Mouse (Mus musculus): ENCODE measurements around the gene Trub2. TPM values are rescaled to one million over a fixed set of nuclear protein-coding genes. Genes with fewer than 3 reads are reported as not detected.

Gene Trub2
- total and polyA plus RNA-seq, 3 experiments, result 40.9 to 44.7 TPM; not detected in 1

- no peak overlapping the region for H3K27ac ChIP-seq (ENCODE audit: control insufficient read depth, low read depth, low read length)
- no peak overlapping the region for H3K9ac ChIP-seq (ENCODE audit: control insufficient read depth, low read depth, low read length, poor library complexity, severe bottlenecking)
- no peaks in the 10 kb centered on the region for H3K27me3 ChIP-seq (ENCODE audit: control insufficient read depth in 1 of 2, insufficient read depth in 2 of 2, low read length in 2 of 2)
- H3K4me1 ChIP-seq (ENCODE audit: control insufficient read depth in 1 of 2, insufficient read depth in 2 of 2, low read length in 2 of 2), result no peaks in the 10 kb centered on the region
- TF ChIP-seq POLR2AphosphoS2 (IDR thresholded peaks at IDR 0.05; ENCODE audit: low read length) (0 out of 2 replicates have a peak, but pooled peaks have one; percentile 30), TBP (IDR thresholded peaks at IDR 0.05; ENCODE audit: low read depth, low read length) (peak; percentile 94), RCOR1 (IDR thresholded peaks at IDR 0.05; ENCODE audit: low read depth, low read length) (no peak), USF1 (IDR thresholded peaks at IDR 0.05; ENCODE audit: low read depth, low read length) (no peak), MAZ (IDR thresholded peaks at IDR 0.05; ENCODE audit: low read depth, low read length) (no peak), CTCF (IDR thresholded peaks at IDR 0.05 in 2 of 3, conservative IDR thresholded peaks at IDR 0.05 in 1 of 3; ENCODE audit: control insufficient read depth in 1 of 3, insufficient read depth in 1 of 3, low read depth in 2 of 3, low read length in 3 of 3, poor library complexity in 1 of 3, severe bottlenecking in 1 of 3) (no peak)
- no peaks in the 10 kb centered on the region for H3K79me2 ChIP-seq (ENCODE audit: control insufficient read depth, insufficient read depth, low read length, poor library complexity)
- no peaks in the 10 kb centered on the region; a peak in 1 of 4 replicates for H3K36me3 ChIP-seq (ENCODE audit: control insufficient read depth in 1 of 2, insufficient read depth in 2 of 2, low read length in 2 of 2)
- DNase-seq (ENCODE audit: low read depth, low spot score), result peak; percentile 19
- no peak overlapping the region for H3K4me3 ChIP-seq (ENCODE audit: control insufficient read depth in 1 of 2, insufficient read depth in 1 of 2, low read depth in 2 of 2, low read length in 2 of 2)
- H3K9me3 ChIP-seq (replicated peaks; ENCODE audit: insufficient read depth, low read length), result no peaks in the 10 kb centered on the region
These were observed 47.1 kb downstream of the Trub2 start for GRCm38 (mm10) chr2:29741207-29741606.

- no peak for DNase-seq (ENCODE audit: low read depth, low spot score)
- H3K79me2 ChIP-seq (ENCODE audit: control insufficient read depth, insufficient read depth, low read length, poor library complexity), result no peaks in the 10 kb centered on the region
- H3K27me3 ChIP-seq (ENCODE audit: control insufficient read depth in 1 of 2, insufficient read depth in 2 of 2, low read length in 2 of 2), result no peaks in the 10 kb centered on the region
- no peaks in the 10 kb centered on the region; a peak in 1 of 4 replicates for H3K36me3 ChIP-seq (ENCODE audit: control insufficient read depth in 1 of 2, insufficient read depth in 2 of 2, low read length in 2 of 2)
- TF ChIP-seq CTCF (IDR thresholded peaks at IDR 0.05 in 2 of 3, conservative IDR thresholded peaks at IDR 0.05 in 1 of 3; ENCODE audit: control insufficient read depth in 1 of 3, insufficient read depth in 1 of 3, low read depth in 2 of 3, low read length in 3 of 3, poor library complexity in 1 of 3, severe bottlenecking in 1 of 3), result 0 out of 6 replicates have a peak, but pooled peaks of 1 of the 3 experiments have one; percentile 12
- TF ChIP-seq POLR2AphosphoS5 (IDR thresholded peaks at IDR 0.05; ENCODE audit: borderline replicate concordance, low read depth, low read length), result no peak
- no peak for TF ChIP-seq TAL1 (IDR thresholded peaks at IDR 0.05; ENCODE audit: low read length)
- no peak overlapping the region for H3K27ac ChIP-seq (ENCODE audit: control insufficient read depth, low read depth, low read length)
- H3K4me1 ChIP-seq (ENCODE audit: control insufficient read depth in 1 of 2, insufficient read depth in 2 of 2, low read length in 2 of 2), result no peaks in the 10 kb centered on the region
- no peak overlapping the region for H3K4me3 ChIP-seq (ENCODE audit: control insufficient read depth in 1 of 2, insufficient read depth in 1 of 2, low read depth in 2 of 2, low read length in 2 of 2)
- H3K9ac ChIP-seq (ENCODE audit: control insufficient read depth, low read depth, low read length, poor library complexity, severe bottlenecking), result no peak overlapping the region
- no peaks in the 10 kb centered on the region for H3K9me3 ChIP-seq (replicated peaks; ENCODE audit: insufficient read depth, low read length)
These were observed 48.9 kb downstream of the Trub2 start for GRCm38 (mm10) chr2:29739368-29739767.

DNA sequence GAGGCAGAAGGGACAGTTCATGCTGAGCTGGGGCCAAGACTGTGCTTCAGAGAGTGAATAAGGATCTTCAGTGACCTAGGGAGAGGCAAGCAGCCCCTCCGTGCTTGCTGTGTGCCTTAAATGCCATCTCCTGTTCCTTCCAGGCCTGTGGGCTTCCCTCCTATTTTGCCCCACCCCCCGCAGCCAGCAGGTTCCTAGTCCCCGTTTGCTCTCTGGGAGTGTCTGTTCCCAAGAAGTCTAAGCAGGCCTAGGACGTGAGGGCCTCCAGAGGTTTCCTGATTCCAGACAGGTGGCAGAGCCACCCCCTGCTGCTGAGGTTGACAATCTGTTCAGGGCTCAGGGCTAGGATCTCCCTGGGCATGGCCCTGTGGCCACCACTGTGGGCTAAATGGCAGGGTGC is 49.5 kb downstream of the Trub2 start:
- TF ChIP-seq MYB (IDR thresholded peaks at IDR 0.05; ENCODE audit: low read depth, low read length) (no peak), ZKSCAN1 (IDR thresholded peaks at IDR 0.05; ENCODE audit: low read depth, low read length) (no peak), ETS1 (IDR thresholded peaks at IDR 0.05; ENCODE audit: low read depth, low read length) (no peak), RCOR1 (IDR thresholded peaks at IDR 0.05; ENCODE audit: low read depth, low read length) (no peak), MAZ (IDR thresholded peaks at IDR 0.05; ENCODE audit: low read depth, low read length) (no peak), EP300 (IDR thresholded peaks at IDR 0.05; ENCODE audit: low read depth in 1 of 2, low read length in 2 of 2) (no peak), MAFK (IDR thresholded peaks at IDR 0.05; ENCODE audit: borderline replicate concordance, low read depth, low read length) (no peak), CTCF (IDR thresholded peaks at IDR 0.05 in 2 of 3, conservative IDR thresholded peaks at IDR 0.05 in 1 of 3; ENCODE audit: control insufficient read depth in 1 of 3, insufficient read depth in 1 of 3, low read depth in 2 of 3, low read length in 3 of 3, poor library complexity in 1 of 3, severe bottlenecking in 1 of 3) (no peak), MAX (IDR thresholded peaks at IDR 0.05; ENCODE audit: low read length) (no peak), RAD21 (IDR thresholded peaks at IDR 0.05; ENCODE audit: low read depth, low read length) (no peak), HCFC1 (IDR thresholded peaks at IDR 0.05; ENCODE audit: low read depth, low read length) (no peak)
- no peak overlapping the region for H3K4me3 ChIP-seq (ENCODE audit: control insufficient read depth in 1 of 2, insufficient read depth in 1 of 2, low read depth in 2 of 2, low read length in 2 of 2)
- no peaks in the 10 kb centered on the region; a peak in 1 of 4 replicates for H3K36me3 ChIP-seq (ENCODE audit: control insufficient read depth in 1 of 2, insufficient read depth in 2 of 2, low read length in 2 of 2)
- H3K27ac ChIP-seq (ENCODE audit: control insufficient read depth, low read depth, low read length), result no peak overlapping the region
- no peak for DNase-seq (ENCODE audit: low read depth, low spot score)
- no peaks in the 10 kb centered on the region for H3K27me3 ChIP-seq (ENCODE audit: control insufficient read depth in 1 of 2, insufficient read depth in 2 of 2, low read length in 2 of 2)
- H3K9me3 ChIP-seq (replicated peaks; ENCODE audit: insufficient read depth, low read length), result no peaks in the 10 kb centered on the region
- no peaks in the 10 kb centered on the region for H3K4me1 ChIP-seq (ENCODE audit: control insufficient read depth in 1 of 2, insufficient read depth in 2 of 2, low read length in 2 of 2)
- no peaks in the 10 kb centered on the region for H3K79me2 ChIP-seq (ENCODE audit: control insufficient read depth, insufficient read depth, low read length, poor library complexity)
- no peak overlapping the region for H3K9ac ChIP-seq (ENCODE audit: control insufficient read depth, low read depth, low read length, poor library complexity, severe bottlenecking)

Measured in MEL (cell line).